Mouse (Mus musculus) kidney, adult 2 months (tissue): ENCODE measurements around the gene Dbndd2. TPM values are rescaled to one million over a fixed set of nuclear protein-coding genes. Genes with fewer than 3 reads are reported as not detected.

ENCODE experiments used
- DNase-seq: peaks from one replicate; pipeline ENCODE4 v3.0.0; 2021
- H3K27ac ChIP-seq: fragments of 200-500 bp; 2 replicates; pipeline ENCODE4 v1.5.1; 2012; ENCODE audit warnings: low read depth, low read length, control low read depth, inconsistent platforms; ENCODE audit not compliant: insufficient read depth
- H3K27me3 ChIP-seq: fragments of 200-500 bp; replicated peaks from 2 replicates; pipeline ENCODE4 v1.6.1; 2012; ENCODE audit warnings: mild to moderate bottlenecking, moderate library complexity, low read length, inconsistent platforms; ENCODE audit not compliant: control insufficient read depth, insufficient read depth
- H3K36me3 ChIP-seq: fragments of 200-500 bp; 2 replicates; pipeline ENCODE4 v1.6.1; 2012; ENCODE audit warnings: mild to moderate bottlenecking, moderate library complexity, low read length, inconsistent platforms; ENCODE audit not compliant: control insufficient read depth, insufficient read depth
- H3K4me1 ChIP-seq: fragments of 200-500 bp; 2 replicates; pipeline ENCODE4 v1.6.1; 2011; ENCODE audit warnings: low read length; ENCODE audit not compliant: control insufficient read depth, insufficient read depth
- H3K4me3 ChIP-seq: fragments of 200-500 bp; 2 replicates; pipeline ENCODE4 v1.5.1; 2011; ENCODE audit warnings: mild to moderate bottlenecking, low read depth, low read length, control low read depth; ENCODE audit not compliant: insufficient read depth
- CTCF ChIP-seq: fragments of 200-500 bp; conservative IDR thresholded peaks from 2 replicates; pipeline ENCODE4 v1.5.1; 2011; ENCODE audit warnings: low read depth, mild to moderate bottlenecking, control low read depth, low read length, moderate library complexity, mixed read lengths; ENCODE audit not compliant: insufficient read depth, insufficient read length
- POLR2A ChIP-seq: fragments of 200-500 bp; IDR thresholded peaks from one replicate; pipeline ENCODE4 v1.6.1; 2011; ENCODE audit warnings: low read depth, low read length, control low read depth
- WGBS: fragments of 180-500 bp; shearing (Covaris S2); methylation state at CpG from one replicate; pipeline ENCODE4 v1.1.7; 2018; 5-methylcytosine and 5-hydroxymethylcytosine counted together
- polyA plus RNA-seq: library from polyadenylated mRNA; depleted of rRNA; stranded (reverse); fragments of >200 nt; gene quantifications from 2 replicates; pipeline ENCODE4 v1.2.3, GENCODE M21; 2012; rRNA removed

Gene Dbndd2
- polyA plus RNA-seq: 36.8 and 43.6 TPM in 2 replicates

DNA sequence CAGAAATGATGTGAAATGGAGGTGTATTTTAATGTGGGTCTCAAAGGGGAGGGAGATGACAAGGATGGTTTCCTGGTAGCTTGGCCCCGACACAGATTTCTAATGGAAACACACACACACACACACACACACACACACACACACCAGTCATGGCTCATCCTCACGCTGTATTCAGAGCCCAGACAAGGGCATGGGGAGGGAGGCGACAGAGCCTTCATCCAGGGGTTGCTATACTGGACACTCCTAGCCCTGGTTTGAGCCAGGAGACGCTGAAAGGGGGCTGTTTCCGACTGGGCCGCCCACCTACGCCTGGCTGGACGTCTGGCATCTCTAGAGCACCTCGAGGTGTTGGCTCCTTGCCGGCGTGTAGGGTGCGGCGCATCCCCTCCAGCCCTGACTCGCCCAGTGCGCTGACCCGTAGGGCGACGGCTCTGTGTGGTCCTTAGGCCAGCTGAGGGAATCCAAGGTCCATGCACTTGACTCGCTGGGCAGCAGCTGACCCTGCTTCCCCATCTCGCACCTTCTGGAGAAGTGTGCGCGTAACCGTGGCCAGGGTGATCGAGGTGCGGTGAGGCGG, at the start of gene Dbndd2:
Dbndd2 (plus strand) TSS at position 426 of the 577 bp plus-strand sequence.
- TF ChIP-seq CTCF: no peak
- no peak for TF ChIP-seq POLR2A
- H3K4me1 ChIP-seq: no peaks in the 10 kb centered on the region; the same call in 1 of the 2 replicates
- no peaks in the 10 kb centered on the region for H3K36me3 ChIP-seq
- H3K4me3 ChIP-seq: peak within 1 kb of the TSS; percentile 77
- 1% methylated on average over 26 of the region's 26 CpGs for WGBS
- DNase-seq: peak; percentile 81
- H3K27ac ChIP-seq: peak within 1 kb of the TSS; percentile 77
- H3K27me3 ChIP-seq: no peaks in the 10 kb centered on the region

GRCm38 (mm10) chr2:164436215-164436913, 49.5 kb upstream of the Dbndd2 start:
- peak; percentile 58 for DNase-seq
- Histone ChIP-seq H3K4me3 (peak overlapping the region; percentile 24; the same call in 1 of the 2 replicates), H3K36me3 (no peaks in the 10 kb centered on the region; the same call in 1 of the 2 replicates), H3K27me3 (no peaks in the 10 kb centered on the region), H3K4me1 (peaks cover 54% of the 10 kb centered on the region), H3K27ac (peak overlapping the region; percentile 98)
- 14% methylated on average over 8 of the region's 8 CpGs for WGBS
- no peak for TF ChIP-seq POLR2A
- no peak for TF ChIP-seq CTCF

DNA sequence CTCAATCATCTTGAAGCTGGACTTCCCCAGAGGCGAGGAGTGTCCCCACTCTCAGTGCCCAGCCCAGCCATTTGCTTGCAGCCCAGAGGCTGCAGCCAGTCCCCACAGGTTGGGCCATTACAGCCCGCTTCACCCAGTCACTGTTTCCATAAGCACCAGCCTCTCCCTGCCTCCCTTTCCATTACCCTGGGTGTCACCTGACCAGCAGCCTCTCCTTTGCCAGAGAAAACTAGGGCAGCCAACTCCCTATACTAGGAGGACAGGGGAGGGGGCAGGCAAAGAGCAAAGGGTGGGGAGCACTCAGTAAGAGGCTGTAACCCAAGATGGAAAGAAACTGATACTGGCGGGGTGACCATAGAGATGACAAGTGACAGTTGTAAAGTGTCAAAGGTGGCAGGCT, 48.9 kb upstream of the Dbndd2 start:
- H3K27me3 ChIP-seq: no peaks in the 10 kb centered on the region
- peak overlapping the region; percentile 24; the same call in 1 of the 2 replicates for H3K4me3 ChIP-seq
- 30% methylated on average over 3 of the region's 3 CpGs for WGBS
- H3K27ac ChIP-seq: peak overlapping the region; percentile 98
- no peak for TF ChIP-seq CTCF
- no peak for TF ChIP-seq POLR2A
- H3K36me3 ChIP-seq: no peaks in the 10 kb centered on the region; the same call in 1 of the 2 replicates
- peaks cover 52% of the 10 kb centered on the region for H3K4me1 ChIP-seq
- peak; percentile 90 for DNase-seq

- DNase-seq: peak; percentile 94
- Histone ChIP-seq H3K27me3 (no peaks in the 10 kb centered on the region), H3K4me1 (peaks cover 46% of the 10 kb centered on the region), H3K36me3 (no peaks in the 10 kb centered on the region; the same call in 1 of the 2 replicates), H3K4me3 (peak overlapping the region; percentile 23), H3K27ac (peak overlapping the region; percentile 98)
- WGBS: 20% methylated on average over 6 of the region's 6 CpGs
- TF ChIP-seq POLR2A (no peak), CTCF (no peak)
Measured at GRCm38 (mm10) chr2:164437710-164438109, 48.2 kb upstream of the Dbndd2 start.

DNA sequence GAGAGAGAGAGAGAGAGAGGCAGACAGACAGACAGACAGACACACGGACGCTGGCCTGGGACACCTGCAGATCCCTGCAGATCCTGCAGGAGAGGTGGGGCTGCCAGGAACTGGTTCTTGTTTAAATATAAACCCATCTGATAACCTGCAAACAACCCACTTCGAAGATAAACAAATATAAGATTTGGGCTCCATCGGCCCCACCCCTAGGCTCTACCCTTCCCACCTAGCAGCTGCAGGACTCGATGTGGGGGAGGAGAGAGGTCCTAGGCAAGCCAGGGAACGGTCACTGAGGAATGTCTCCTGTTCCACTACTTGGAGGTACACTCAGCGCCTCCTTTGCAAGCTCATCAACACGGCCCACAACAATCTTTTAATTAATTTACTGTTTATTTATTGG, 47.6 kb upstream of the Dbndd2 start:
- H3K4me3 ChIP-seq: peak overlapping the region; percentile 23
- TF ChIP-seq CTCF (no peak), POLR2A (no peak)
- peak overlapping the region; percentile 98 for H3K27ac ChIP-seq
- 22% methylated on average over 8 of the region's 8 CpGs for WGBS
- DNase-seq: peak; percentile 55
- no peaks in the 10 kb centered on the region for H3K27me3 ChIP-seq
- H3K36me3 ChIP-seq: no peaks in the 10 kb centered on the region; the same call in 1 of the 2 replicates
- H3K4me1 ChIP-seq: peaks cover 42% of the 10 kb centered on the region

- peak overlapping the region; percentile 98 for H3K27ac ChIP-seq
- 24% methylated on average over 3 of the region's 3 CpGs for WGBS
- peaks cover 38% of the 10 kb centered on the region for H3K4me1 ChIP-seq
- TF ChIP-seq POLR2A: no peak
- TF ChIP-seq CTCF: no peak
- DNase-seq: no peak
- no peaks in the 10 kb centered on the region for H3K27me3 ChIP-seq
- peak overlapping the region; percentile 17 for H3K4me3 ChIP-seq
- H3K36me3 ChIP-seq: no peaks in the 10 kb centered on the region; the same call in 1 of the 2 replicates
Measured at GRCm38 (mm10) chr2:164439001-164439421, 46.9 kb upstream of the Dbndd2 start.

DNA sequence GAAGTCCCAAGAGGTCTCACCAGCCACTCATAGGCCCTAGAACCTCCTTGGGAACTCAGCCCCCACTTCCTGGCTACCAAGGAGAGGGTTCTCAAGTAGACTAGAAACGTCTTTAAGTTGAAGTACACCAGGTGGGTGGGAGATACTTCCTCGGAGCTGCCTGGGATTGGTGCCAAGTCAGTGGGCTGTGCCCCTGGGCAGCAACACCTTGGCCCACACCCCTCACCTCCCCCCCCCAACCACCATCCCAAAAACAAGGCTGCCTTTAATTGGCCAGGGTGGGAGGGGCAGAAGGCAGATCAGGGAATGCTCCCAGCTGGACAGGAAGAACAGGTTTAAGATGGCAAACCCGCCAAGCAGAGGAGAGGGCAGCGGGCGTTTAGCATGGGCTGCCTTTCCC, 45.6 kb upstream of the Dbndd2 start:
- TF ChIP-seq POLR2A: no peak
- no peak for TF ChIP-seq CTCF
- WGBS: 34% methylated on average over 5 of the region's 5 CpGs
- Histone ChIP-seq H3K4me3 (peak overlapping the region; percentile 95), H3K36me3 (no peaks in the 10 kb centered on the region; the same call in 1 of the 2 replicates), H3K4me1 (peaks cover 25% of the 10 kb centered on the region), H3K27me3 (no peaks in the 10 kb centered on the region), H3K27ac (peak overlapping the region; percentile 98)
- peak; percentile 62 for DNase-seq
